Mouse (Mus musculus) bone marrow, adult 2 months (tissue): ENCODE measurements around the gene Gmppa.

ENCODE experiments used
- CTCF ChIP-seq: fragments of 200-500 bp; IDR thresholded peaks from 2 replicates; pipeline ENCODE4 v1.5.1; 2011; ENCODE audit warnings: low read length, control low read depth; ENCODE audit not compliant: control insufficient read depth, insufficient read depth
- POLR2A ChIP-seq: fragments of 200-500 bp; IDR thresholded peaks from 2 replicates; pipeline ENCODE4 v1.6.1; 2011; ENCODE audit warnings: low read depth, mild to moderate bottlenecking, control low read depth, low read length, borderline replicate concordance; ENCODE audit not compliant: control insufficient read depth

- no peak for TF ChIP-seq CTCF
- TF ChIP-seq POLR2A = no peak
Measured at GRCm38 (mm10) chr1:75440661-75441060, 4.9 kb downstream of the Gmppa start.
